Mouse (Mus musculus) limb, embryonic 11.5 days (tissue): Measurements from ENCODE around the gene Il9r. TPM values are rescaled to one million over a fixed set of nuclear protein-coding genes. Genes with fewer than 3 reads are reported as not detected.

Source experiments
- ATAC-seq: fragments of 200-750 bp; cut with Nextera tagmentation; 2 replicates; pipeline ENCODE4 v1.8.0; 2017; ENCODE audit warnings: low read depth; ENCODE audit not compliant: insufficient number of reproducible peaks, low FRiP score, low TSS enrichment
- DNase-seq: peaks from one replicate; pipeline ENCODE4 v3.0.0-alpha.2; 2015; ENCODE audit warnings: low spot score
- H3K27ac ChIP-seq: fragments of 300-500 bp; sonication (generic); replicated peaks from 2 replicates; pipeline ENCODE4 v1.5.1; 2014; ENCODE audit warnings: low read depth, mild to moderate bottlenecking, low read length
- H3K27me3 ChIP-seq: fragments of 300-500 bp; sonication (generic); 2 replicates; pipeline ENCODE4 v1.6.1; 2014; ENCODE audit warnings: mild to moderate bottlenecking, low read length, mixed read lengths; ENCODE audit not compliant: control insufficient read depth, insufficient read depth
- H3K36me3 ChIP-seq: fragments of 300-500 bp; sonication (generic); 2 replicates; pipeline ENCODE4 v1.6.1; 2014; ENCODE audit warnings: mild to moderate bottlenecking, low read length, moderate library complexity, mixed read lengths; ENCODE audit not compliant: control insufficient read depth, insufficient read depth
- H3K4me1 ChIP-seq: fragments of 300-500 bp; sonication (generic); 2 replicates; pipeline ENCODE4 v1.6.1; 2014; ENCODE audit warnings: low read length, mixed read lengths; ENCODE audit not compliant: control insufficient read depth, insufficient read depth
- H3K4me2 ChIP-seq: fragments of 300-500 bp; sonication (generic); 2 replicates; pipeline ENCODE4 v1.6.1; 2014; ENCODE audit warnings: low read depth, mild to moderate bottlenecking, moderate library complexity; ENCODE audit not compliant: severe bottlenecking
- H3K4me3 ChIP-seq: fragments of 300-500 bp; sonication (generic); 2 replicates; pipeline ENCODE4 v1.5.1; 2014; ENCODE audit warnings: low read depth, low read length
- H3K9ac ChIP-seq: fragments of 300-500 bp; sonication (generic); 2 replicates; pipeline ENCODE4 v1.6.1; 2014; ENCODE audit warnings: mild to moderate bottlenecking, low read length
- H3K9me3 ChIP-seq: fragments of 300-500 bp; sonication (generic); 2 replicates; pipeline ENCODE4 v1.6.1; 2016; ENCODE audit warnings: low read length; ENCODE audit not compliant: control insufficient read depth
- whole genome bisulfite sequencing: fragments of 180-500 bp; shearing (Covaris S2); extraction: QIAGEN DNeasy Blood & Tissue Kit; methylation state at CpG from one replicate; pipeline ENCODE4 v1.1.7; 2014; 5-methylcytosine and 5-hydroxymethylcytosine counted together
- polyA plus RNA-seq: library from polyadenylated mRNA; unstranded; fragments of >200 nt; fragmentation: Nextera tagmentation; extraction: Ambion mirVana; gene quantifications from 2 replicates; pipeline ENCODE4 v1.2.1, GENCODE M21; 2014

Il9r gene
- polyA plus RNA-seq, 1 experiment from 2014 or later: not detected

- Histone ChIP-seq H3K27ac (no peak overlapping the region), H3K4me1 (no peaks in the 10 kb centered on the region), H3K4me2 (no peak overlapping the region), H3K36me3 (no peaks in the 10 kb centered on the region), H3K4me3 (no peak overlapping the region), H3K27me3 (0 out of 2 replicates have a peak, but pooled peaks cover 2% of the 10 kb centered on the region), H3K9ac (no peak overlapping the region), H3K9me3 (no peaks in the 10 kb centered on the region)
- WGBS: 85% methylated on average over 7 of the region's 7 CpGs
- DNase-seq: no peak
- no peak for ATAC-seq
These were observed 43.0 kb downstream of the Il9r start for GRCm38 (mm10) chr11:32156854-32157630.

- Histone ChIP-seq H3K27me3 (no peaks in the 10 kb centered on the region), H3K36me3 (no peaks in the 10 kb centered on the region), H3K9ac (no peak overlapping the region), H3K4me3 (no peak overlapping the region), H3K4me2 (no peak overlapping the region), H3K27ac (no peak overlapping the region), H3K9me3 (no peaks in the 10 kb centered on the region), H3K4me1 (no peaks in the 10 kb centered on the region)
- DNase-seq: no peak
- WGBS: 89% methylated on average over 7 of the region's 7 CpGs
- no peak for ATAC-seq
These were observed 46.9 kb downstream of the Il9r start for GRCm38 (mm10) chr11:32153216-32153615.

- DNase-seq (no peak), ATAC-seq (no peak)
- H3K9ac ChIP-seq: no peak overlapping the region
- H3K27ac ChIP-seq: no peak overlapping the region
- H3K4me2 ChIP-seq: no peak overlapping the region
- H3K4me3 ChIP-seq: no peak overlapping the region
- no peaks in the 10 kb centered on the region for H3K27me3 ChIP-seq
- H3K36me3 ChIP-seq: no peaks in the 10 kb centered on the region
- no peaks in the 10 kb centered on the region for H3K4me1 ChIP-seq
- no peaks in the 10 kb centered on the region for H3K9me3 ChIP-seq
These were observed 47.3 kb downstream of the Il9r start for GRCm38 (mm10) chr11:32152814-32153213.

- no peak overlapping the region for H3K4me2 ChIP-seq
- DNase-seq (no peak), ATAC-seq (no peak)
- 95% methylated on average over 5 of the region's 5 CpGs for WGBS
- H3K4me3 ChIP-seq: no peak overlapping the region
- H3K27me3 ChIP-seq: no peaks in the 10 kb centered on the region
- H3K9me3 ChIP-seq: no peaks in the 10 kb centered on the region
- no peaks in the 10 kb centered on the region for H3K36me3 ChIP-seq
- H3K4me1 ChIP-seq: no peaks in the 10 kb centered on the region
- no peak overlapping the region for H3K9ac ChIP-seq
- H3K27ac ChIP-seq: no peak overlapping the region
These were observed 48.8 kb downstream of the Il9r start for GRCm38 (mm10) chr11:32151243-32151642.

GRCm38 (mm10) chr11:32149605-32150004 is 50.5 kb downstream of the Il9r start:
- no peaks in the 10 kb centered on the region for H3K4me1 ChIP-seq
- ATAC-seq: no peak
- H3K4me3 ChIP-seq: no peak overlapping the region
- H3K27me3 ChIP-seq: no peaks in the 10 kb centered on the region
- no peak overlapping the region for H3K27ac ChIP-seq
- DNase-seq: no peak
- H3K36me3 ChIP-seq: no peaks in the 10 kb centered on the region
- WGBS: 78% methylated on average over 11 of the region's 11 CpGs
- H3K9me3 ChIP-seq: no peaks in the 10 kb centered on the region
- H3K4me2 ChIP-seq: no peak overlapping the region
- no peak overlapping the region for H3K9ac ChIP-seq

GRCm38 (mm10) chr11:32142771-32143170 is 57.3 kb downstream of the Il9r start:
- no peak overlapping the region for H3K4me2 ChIP-seq
- no peak overlapping the region for H3K4me3 ChIP-seq
- H3K27ac ChIP-seq: no peak overlapping the region
- DNase-seq (no peak), ATAC-seq (no peak)
- H3K27me3 ChIP-seq: no peaks in the 10 kb centered on the region
- no peaks in the 10 kb centered on the region for H3K9me3 ChIP-seq
- no peaks in the 10 kb centered on the region for H3K36me3 ChIP-seq
- WGBS: 79% methylated on average over 5 of the region's 5 CpGs
- H3K9ac ChIP-seq: no peak overlapping the region
- peaks cover 13% of the 10 kb centered on the region for H3K4me1 ChIP-seq

- DNase-seq (peak; percentile 36), ATAC-seq (no peak)
- Histone ChIP-seq H3K4me1 (peaks cover 13% of the 10 kb centered on the region), H3K27me3 (no peaks in the 10 kb centered on the region), H3K36me3 (no peaks in the 10 kb centered on the region), H3K4me3 (no peak overlapping the region), H3K9ac (no peak overlapping the region), H3K4me2 (no peak overlapping the region), H3K27ac (no peak overlapping the region), H3K9me3 (no peaks in the 10 kb centered on the region)
- 26% methylated on average over 15 of the region's 15 CpGs for WGBS
These were observed 58.2 kb downstream of the Il9r start for GRCm38 (mm10) chr11:32141627-32142586.

- peak; percentile 86 for DNase-seq
- no peaks in the 10 kb centered on the region for H3K36me3 ChIP-seq
- H3K4me1 ChIP-seq: peaks cover 13% of the 10 kb centered on the region
- H3K9me3 ChIP-seq: no peaks in the 10 kb centered on the region
- WGBS: 14% methylated on average over 2 of the region's 2 CpGs
- no peaks in the 10 kb centered on the region for H3K27me3 ChIP-seq
- no peak overlapping the region for H3K4me2 ChIP-seq
- no peak overlapping the region for H3K27ac ChIP-seq
- no peak overlapping the region for H3K9ac ChIP-seq
- no peak overlapping the region for H3K4me3 ChIP-seq
- ATAC-seq: no peak
These were observed 59.0 kb downstream of the Il9r start for GRCm38 (mm10) chr11:32141034-32141433.
